Mouse (Mus musculus): ENCODE results near the gene Ifit2. TPM values are rescaled to one million over a fixed set of nuclear protein-coding genes. Genes with fewer than 3 reads are reported as not detected.
A peak's percentile ranks its signal among the peaks of the same experiment; 100 is the strongest.

Gene Ifit2
- total RNA-seq (2022) = 1 to 10 TPM in 1 of 4 experiments, under 1 TPM in 3; 0.46 to 1.3 (median 0.79) TPM

GRCm38 (mm10) chr19:34550534-34551223, at the start of gene Ifit2:
Gene Ifit2, plus strand, starts transcription at chr19:34550694.
- peak; percentile 33 to 48 for DNase-seq (ENCODE audit: low spot score in 2 of 2)

GRCm38 (mm10) chr19:34500763-34501162, 49.7 kb upstream of the Ifit2 start:
- peak in 1 of 2 experiments; percentile 31 for DNase-seq (ENCODE audit: low spot score in 2 of 2)

GRCm38 (mm10) chr19:34505161-34505721, 45.3 kb upstream of the Ifit2 start:
- DNase-seq (ENCODE audit: low spot score in 2 of 2) = no peak

GRCm38 (mm10) chr19:34510717-34511116, 39.8 kb upstream of the Ifit2 start:
- no peak for DNase-seq (ENCODE audit: low spot score in 2 of 2)

- no peak for DNase-seq (ENCODE audit: low spot score in 2 of 2)
Observed at GRCm38 (mm10) chr19:34511528-34511927, 39.0 kb upstream of the Ifit2 start.

GRCm38 (mm10) chr19:34515681-34516080, 34.8 kb upstream of the Ifit2 start:
- DNase-seq (ENCODE audit: low spot score in 2 of 2) = no peak

GRCm38 (mm10) chr19:34516346-34516745, 34.1 kb upstream of the Ifit2 start:
- no peak for DNase-seq (ENCODE audit: low spot score in 2 of 2)

GRCm38 (mm10) chr19:34517197-34517596, 33.3 kb upstream of the Ifit2 start:
- DNase-seq (ENCODE audit: low spot score in 2 of 2) = no peak

- no peak for DNase-seq (ENCODE audit: low spot score in 2 of 2)
Observed at GRCm38 (mm10) chr19:34517812-34518594, 32.5 kb upstream of the Ifit2 start.

GRCm38 (mm10) chr19:34518786-34519185, 31.7 kb upstream of the Ifit2 start:
- DNase-seq (ENCODE audit: low spot score in 2 of 2) = no peak

GRCm38 (mm10) chr19:34519646-34520045, 30.8 kb upstream of the Ifit2 start:
- no peak for DNase-seq (ENCODE audit: low spot score in 2 of 2)

- no peak for DNase-seq (ENCODE audit: low spot score in 2 of 2)
Observed at GRCm38 (mm10) chr19:34520051-34520450, 30.4 kb upstream of the Ifit2 start.

GRCm38 (mm10) chr19:34521361-34521760, 29.1 kb upstream of the Ifit2 start:
- no peak for DNase-seq (ENCODE audit: low spot score in 2 of 2)

GRCm38 (mm10) chr19:34521978-34522377, 28.5 kb upstream of the Ifit2 start:
- DNase-seq (ENCODE audit: low spot score in 2 of 2) = no peak

GRCm38 (mm10) chr19:34523106-34523725, 27.3 kb upstream of the Ifit2 start:
- DNase-seq (ENCODE audit: low spot score in 2 of 2) = no peak

GRCm38 (mm10) chr19:34524646-34525045, 25.8 kb upstream of the Ifit2 start:
- DNase-seq (ENCODE audit: low spot score in 2 of 2) = no peak

GRCm38 (mm10) chr19:34526321-34526923, 24.1 kb upstream of the Ifit2 start:
- no peak for DNase-seq (ENCODE audit: low spot score in 2 of 2)

- peak; percentile 91 to 94 for DNase-seq (ENCODE audit: low spot score in 2 of 2)
Observed at GRCm38 (mm10) chr19:34526941-34527682, 23.4 kb upstream of the Ifit2 start, which contains the start of gene Lipa. Gene Lipa, minus strand, starts transcription at chr19:34527474.

- DNase-seq (ENCODE audit: low spot score in 2 of 2) = no peak
Observed at GRCm38 (mm10) chr19:34532061-34532751, 18.3 kb upstream of the Ifit2 start.

- DNase-seq (ENCODE audit: low spot score in 2 of 2) = no peak
Observed at GRCm38 (mm10) chr19:34539422-34539821, 11.1 kb upstream of the Ifit2 start.

Data from gastrocnemius, adult 8-10 months (tissue).